Mouse (Mus musculus): ENCODE results near the gene Syt12. TPM values are rescaled to one million over a fixed set of nuclear protein-coding genes. Genes with fewer than 3 reads are reported as not detected.

The Syt12 gene
- 1.0 and 1.3 TPM in 2 replicates for polyA plus RNA-seq (2015; fragmentation: Nextera tagmentation; extraction: Ambion mirVana)

DNA sequence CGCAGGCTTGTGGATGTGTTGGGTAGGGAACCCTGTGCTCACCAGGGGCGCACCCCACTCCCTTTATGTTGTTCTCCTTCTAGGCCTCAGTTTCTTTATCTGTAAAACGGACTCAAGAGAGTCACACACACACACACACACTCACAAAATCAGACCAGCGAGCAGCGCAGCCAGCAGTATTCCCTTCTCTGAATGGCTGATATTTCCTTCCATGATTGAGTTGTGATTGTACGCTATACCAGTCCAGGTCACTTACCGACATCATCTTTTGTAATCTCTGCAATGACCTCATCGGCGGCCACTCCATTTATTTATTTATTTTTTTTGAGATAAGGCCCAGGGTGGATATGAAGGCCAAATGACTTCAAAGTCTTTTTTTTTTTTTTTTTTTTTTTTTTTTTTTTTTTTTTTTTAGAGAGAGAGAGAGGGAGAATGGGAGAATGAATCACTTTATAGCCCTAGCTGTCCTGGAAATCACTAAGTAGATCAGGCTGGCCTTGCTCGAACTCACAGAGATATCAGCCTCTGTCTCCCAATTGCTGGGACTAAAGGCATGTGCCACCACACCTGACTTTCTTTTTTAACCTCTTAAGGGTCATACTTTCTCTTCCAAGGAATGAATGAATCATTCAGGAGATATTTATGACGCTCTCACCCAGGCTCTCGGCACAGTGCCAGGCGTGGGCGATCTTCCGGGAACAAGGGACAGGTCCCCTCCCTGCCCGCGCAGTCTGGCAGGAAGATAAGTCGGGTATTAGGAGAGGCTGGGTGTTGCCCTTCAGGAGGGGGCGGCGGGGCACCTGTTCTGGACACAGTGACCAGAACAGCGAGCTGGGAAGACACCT is at the start of gene Syt12:
TSS of gene Syt12 (minus strand) at position 103 of the 845 bp plus-strand sequence.
- Histone ChIP-seq H3K36me3 (ENCODE audit: poor library complexity, severe bottlenecking) (no peaks in the 10 kb centered on the region), H3K9ac (peak within 1 kb of the TSS; percentile 64), H3K4me3 (peak within 1 kb of the TSS; percentile 54), H3K27me3 (peaks cover 42% of the 10 kb centered on the region), H3K9me3 (replicated peaks) (no peaks in the 10 kb centered on the region), H3K4me2 (peak within 1 kb of the TSS; percentile 98), H3K4me1 (peaks cover 11% of the 10 kb centered on the region; the same call in 1 of the 2 replicates), H3K27ac (no peak within 1 kb of the TSS)
- 39% methylated on average over 21 of the region's 21 CpGs for WGBS
- no peak for ATAC-seq

DNA sequence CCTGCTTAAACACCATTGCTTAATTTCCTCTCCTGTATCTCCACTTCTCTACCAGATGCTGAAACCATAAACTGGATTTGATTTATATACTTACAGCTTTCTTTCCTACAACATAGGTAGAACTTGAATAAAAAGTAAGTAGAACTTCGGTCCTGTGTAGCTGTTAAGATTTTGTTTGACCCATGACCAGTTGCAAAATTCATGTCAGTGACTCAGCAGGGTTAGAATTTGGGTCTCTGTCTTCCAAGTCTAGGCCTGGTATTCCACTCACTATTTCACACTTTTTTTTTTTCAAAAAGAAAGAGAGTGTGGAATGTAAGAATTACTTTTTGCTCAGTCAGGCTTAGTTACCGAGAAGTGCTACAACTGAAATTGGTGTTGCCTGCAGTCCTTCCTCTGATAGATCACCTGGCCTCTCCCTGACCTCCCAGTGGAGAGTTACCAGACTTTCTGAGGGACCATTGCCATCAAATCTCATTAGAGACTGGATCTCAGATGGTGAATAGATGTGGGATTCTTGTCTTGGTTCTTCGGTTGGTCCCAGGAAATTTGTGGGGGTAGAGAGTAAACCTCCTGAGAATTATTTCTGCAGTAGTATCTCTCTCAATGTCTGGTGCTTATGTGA is 44.3 kb upstream of the Syt12 start:
- Histone ChIP-seq H3K4me3 (no peak overlapping the region), H3K4me2 (no peak overlapping the region), H3K9me3 (replicated peaks) (no peaks in the 10 kb centered on the region), H3K4me1 (no peaks in the 10 kb centered on the region), H3K27me3 (no peaks in the 10 kb centered on the region), H3K9ac (no peak overlapping the region), H3K27ac (no peak overlapping the region), H3K36me3 (ENCODE audit: poor library complexity, severe bottlenecking) (no peaks in the 10 kb centered on the region)
- 89% methylated on average over 3 of the region's 3 CpGs for WGBS
- no peak for ATAC-seq

- Histone ChIP-seq H3K27ac (no peak overlapping the region), H3K4me1 (peaks cover 9% of the 10 kb centered on the region), H3K9me3 (replicated peaks) (no peaks in the 10 kb centered on the region), H3K27me3 (no peaks in the 10 kb centered on the region), H3K4me2 (no peak overlapping the region), H3K9ac (no peak overlapping the region), H3K4me3 (no peak overlapping the region), H3K36me3 (ENCODE audit: poor library complexity, severe bottlenecking) (no peaks in the 10 kb centered on the region)
- no peak for ATAC-seq
- 82% methylated on average over 1 of the region's 1 CpGs for WGBS
Observed at GRCm38 (mm10) chr19:4517483-4517882, 40.2 kb upstream of the Syt12 start.

- no peak for ATAC-seq
- Histone ChIP-seq H3K4me2 (no peak overlapping the region), H3K9me3 (replicated peaks) (no peaks in the 10 kb centered on the region), H3K4me1 (peaks cover 9% of the 10 kb centered on the region), H3K36me3 (ENCODE audit: poor library complexity, severe bottlenecking) (no peaks in the 10 kb centered on the region), H3K4me3 (no peak overlapping the region), H3K27me3 (peaks cover 6% of the 10 kb centered on the region), H3K27ac (0 out of 2 replicates have a peak overlapping the region, but pooled peaks have one; percentile 25), H3K9ac (no peak overlapping the region)
- 72% methylated on average over 2 of the region's 2 CpGs for WGBS
Observed at GRCm38 (mm10) chr19:4516288-4516687, 39.0 kb upstream of the Syt12 start.

- no peaks in the 10 kb centered on the region for H3K36me3 ChIP-seq (ENCODE audit: poor library complexity, severe bottlenecking)
- peaks cover 14% of the 10 kb centered on the region for H3K4me1 ChIP-seq
- peak overlapping the region; percentile 10; the same call in 1 of the 2 replicates for H3K27ac ChIP-seq
- H3K9ac ChIP-seq, result no peak overlapping the region
- H3K4me2 ChIP-seq, result no peak overlapping the region
- ATAC-seq, result no peak
- no peaks in the 10 kb centered on the region for H3K9me3 ChIP-seq (replicated peaks)
- 40% methylated on average over 2 of the region's 2 CpGs for WGBS
- no peak overlapping the region for H3K4me3 ChIP-seq
- peaks cover 12% of the 10 kb centered on the region for H3K27me3 ChIP-seq
Observed at GRCm38 (mm10) chr19:4515746-4516145, 38.5 kb upstream of the Syt12 start.

- H3K4me2 ChIP-seq, result no peak overlapping the region
- no peaks in the 10 kb centered on the region for H3K9me3 ChIP-seq (replicated peaks)
- no peaks in the 10 kb centered on the region for H3K36me3 ChIP-seq (ENCODE audit: poor library complexity, severe bottlenecking)
- no peak for ATAC-seq
- H3K27me3 ChIP-seq, result peaks cover 12% of the 10 kb centered on the region
- no peak overlapping the region for H3K4me3 ChIP-seq
- no peak overlapping the region for H3K27ac ChIP-seq
- peaks cover 20% of the 10 kb centered on the region for H3K4me1 ChIP-seq
- no peak overlapping the region for H3K9ac ChIP-seq
- WGBS, result 72% methylated on average over 4 of the region's 4 CpGs
Observed at GRCm38 (mm10) chr19:4513236-4513858, 36.1 kb upstream of the Syt12 start.

DNA sequence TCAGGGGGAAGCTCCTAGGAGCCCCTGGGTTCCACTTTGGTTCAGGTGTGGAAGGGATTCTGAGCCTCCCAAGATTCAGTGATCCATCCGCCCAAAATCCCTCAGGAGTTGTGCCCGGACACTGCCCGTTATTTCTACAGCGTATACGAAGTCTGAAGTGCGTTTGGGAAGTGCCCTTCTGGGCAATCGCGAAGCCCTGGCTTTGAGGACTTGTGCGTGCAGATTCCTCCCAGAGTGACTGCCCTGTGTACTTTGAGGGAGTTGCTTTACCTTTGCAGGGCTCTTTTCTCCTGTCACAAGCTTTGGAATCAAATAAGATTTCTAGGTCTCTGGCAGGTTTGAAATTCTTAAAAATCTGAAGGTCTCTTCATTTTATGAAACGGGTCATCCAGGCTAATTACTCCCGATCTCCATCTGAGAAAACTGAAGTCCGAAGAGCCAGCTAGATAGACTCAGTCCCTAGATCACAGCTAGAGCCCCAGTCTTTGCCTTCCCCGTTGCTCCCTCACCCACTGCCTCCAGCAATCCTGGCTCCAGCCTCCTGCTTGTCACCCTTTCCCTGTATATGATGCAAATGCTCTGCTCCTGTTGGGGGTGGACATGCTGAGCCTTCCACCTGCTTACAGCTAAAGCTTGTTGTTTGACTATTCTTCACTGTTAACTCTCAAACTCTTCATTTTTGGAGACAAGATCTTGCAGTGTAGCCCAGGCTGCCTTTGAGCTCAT is 34.0 kb upstream of the Syt12 start:
- Histone ChIP-seq H3K36me3 (ENCODE audit: poor library complexity, severe bottlenecking) (no peaks in the 10 kb centered on the region), H3K27me3 (peaks cover 12% of the 10 kb centered on the region), H3K4me3 (peak overlapping the region; percentile 69), H3K9ac (peak overlapping the region; percentile 69), H3K9me3 (replicated peaks) (no peaks in the 10 kb centered on the region), H3K4me2 (peak overlapping the region; percentile 90), H3K4me1 (peaks cover 20% of the 10 kb centered on the region), H3K27ac (no peak overlapping the region)
- 6% methylated on average over 13 of the region's 13 CpGs for WGBS
- no peak for ATAC-seq

- Histone ChIP-seq H3K27me3 (peaks cover 12% of the 10 kb centered on the region), H3K9ac (peak within 1 kb of the TSS; percentile 69), H3K4me1 (peaks cover 12% of the 10 kb centered on the region), H3K4me2 (peak within 1 kb of the TSS; percentile 90), H3K27ac (peak within 1 kb of the TSS; percentile 48; the same call in 1 of the 2 replicates), H3K9me3 (replicated peaks) (no peaks in the 10 kb centered on the region), H3K4me3 (peak within 1 kb of the TSS; percentile 69), H3K36me3 (ENCODE audit: poor library complexity, severe bottlenecking) (no peaks in the 10 kb centered on the region)
- peak; percentile 100 for ATAC-seq
- under 1% methylated on average over 82 of the region's 82 CpGs for WGBS
Observed at GRCm38 (mm10) chr19:4509986-4510963, 33.0 kb upstream of the Syt12 start, which contains the start of gene Pcx. Gene Pcx, plus strand, starts transcription at chr19:4510472.

GRCm38 (mm10) chr19:4507746-4508145 is 30.5 kb upstream of the Syt12 start:
- H3K36me3 ChIP-seq (ENCODE audit: poor library complexity, severe bottlenecking), result no peaks in the 10 kb centered on the region
- WGBS, result 66% methylated on average over 3 of the region's 3 CpGs
- peaks cover 12% of the 10 kb centered on the region for H3K27me3 ChIP-seq
- H3K4me3 ChIP-seq, result no peak overlapping the region
- H3K4me1 ChIP-seq, result peaks cover 11% of the 10 kb centered on the region
- no peak for ATAC-seq
- H3K4me2 ChIP-seq, result no peak overlapping the region
- no peak overlapping the region for H3K27ac ChIP-seq
- no peak overlapping the region for H3K9ac ChIP-seq
- no peaks in the 10 kb centered on the region for H3K9me3 ChIP-seq (replicated peaks)

- H3K4me1 ChIP-seq, result peaks cover 5% of the 10 kb centered on the region
- H3K9ac ChIP-seq, result no peak overlapping the region
- no peak overlapping the region for H3K27ac ChIP-seq
- H3K9me3 ChIP-seq (replicated peaks), result no peaks in the 10 kb centered on the region
- 92% methylated on average over 1 of the region's 1 CpGs for WGBS
- no peaks in the 10 kb centered on the region for H3K27me3 ChIP-seq
- no peak overlapping the region for H3K4me2 ChIP-seq
- H3K4me3 ChIP-seq, result no peak overlapping the region
- no peaks in the 10 kb centered on the region for H3K36me3 ChIP-seq (ENCODE audit: poor library complexity, severe bottlenecking)
- ATAC-seq, result no peak
Observed at GRCm38 (mm10) chr19:4504830-4505229, 27.6 kb upstream of the Syt12 start.

DNA sequence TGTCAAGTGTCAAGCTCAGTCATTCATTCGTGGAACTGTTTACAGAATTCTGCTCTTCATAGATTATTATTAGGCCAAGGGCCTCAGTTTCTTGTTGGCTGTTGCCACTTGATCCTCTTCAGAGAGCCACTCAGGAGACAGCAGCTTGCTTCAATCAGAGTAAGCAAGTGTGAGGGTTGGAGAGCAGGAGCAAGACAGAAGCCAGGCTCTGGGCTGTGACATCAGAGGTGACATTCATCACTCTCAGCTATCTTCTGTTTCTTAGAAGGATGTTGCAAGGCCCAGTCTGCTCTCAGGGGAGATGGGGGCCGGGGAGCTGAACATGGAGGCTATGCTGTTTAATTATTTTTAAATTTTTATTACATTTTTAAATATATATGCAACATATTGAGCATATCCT is 25.5 kb upstream of the Syt12 start:
- Histone ChIP-seq H3K27me3 (no peaks in the 10 kb centered on the region), H3K36me3 (ENCODE audit: poor library complexity, severe bottlenecking) (no peaks in the 10 kb centered on the region), H3K4me2 (no peak overlapping the region), H3K9me3 (replicated peaks) (no peaks in the 10 kb centered on the region), H3K4me1 (peaks cover 2% of the 10 kb centered on the region), H3K27ac (no peak overlapping the region), H3K4me3 (no peak overlapping the region), H3K9ac (no peak overlapping the region)
- WGBS, result 81% methylated on average over 2 of the region's 2 CpGs
- ATAC-seq, result no peak

Data from forebrain, embryonic 13.5 days (tissue).